Mouse (Mus musculus) spleen, postnatal 10 days (tissue): ENCODE data around the gene Snx14.
"Not testable (repeated sequence)": the region's sequence is repeated elsewhere in the genome, so short reads cannot be mapped to it uniquely, and the experiment has no call there.

Experiments
- DNase-seq, 2 experiments: peaks; one replicate each; pipeline ENCODE4 v3.0.0; 2021 to 2022; ENCODE audit warnings: low spot score in 2 of 2

Gene Snx14

DNA sequence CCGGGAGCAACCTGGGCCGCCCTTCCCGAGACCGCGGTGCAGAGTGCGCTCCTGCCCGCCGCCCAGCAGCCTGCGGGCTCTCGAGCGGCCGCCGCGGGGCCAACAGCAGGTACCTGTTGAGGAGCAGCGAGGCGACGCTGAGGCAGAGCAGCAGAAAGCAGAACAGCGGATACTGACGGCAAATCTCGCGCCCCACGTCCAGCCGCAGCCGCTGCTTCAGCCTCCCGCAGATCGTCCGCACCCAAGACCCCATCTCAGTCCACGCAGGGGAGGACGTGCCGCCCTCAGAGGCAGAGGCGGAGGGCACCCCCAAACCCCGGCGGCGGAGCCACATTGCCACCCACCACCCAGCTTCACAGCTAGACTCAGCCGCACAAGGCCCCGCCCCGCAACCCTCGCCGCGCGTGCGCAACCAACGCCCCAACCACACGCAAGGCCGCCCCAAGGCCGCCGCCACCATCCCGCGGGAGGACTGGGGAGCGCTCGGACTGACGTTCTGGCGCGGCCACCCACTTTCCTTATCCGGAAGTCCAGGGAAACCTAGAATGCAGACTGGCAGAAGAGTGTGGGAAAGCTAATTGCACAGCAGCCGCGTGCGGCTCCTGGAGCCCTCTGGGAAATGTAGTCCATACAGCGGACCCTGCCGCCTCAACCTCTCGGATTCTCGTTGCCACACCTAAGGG lies at the start of gene Snx14:
Gene Snx14, minus strand, starts transcription at position 404 of the 683 bp plus-strand sequence.
- peak; percentile 93 to 95 for DNase-seq

DNA sequence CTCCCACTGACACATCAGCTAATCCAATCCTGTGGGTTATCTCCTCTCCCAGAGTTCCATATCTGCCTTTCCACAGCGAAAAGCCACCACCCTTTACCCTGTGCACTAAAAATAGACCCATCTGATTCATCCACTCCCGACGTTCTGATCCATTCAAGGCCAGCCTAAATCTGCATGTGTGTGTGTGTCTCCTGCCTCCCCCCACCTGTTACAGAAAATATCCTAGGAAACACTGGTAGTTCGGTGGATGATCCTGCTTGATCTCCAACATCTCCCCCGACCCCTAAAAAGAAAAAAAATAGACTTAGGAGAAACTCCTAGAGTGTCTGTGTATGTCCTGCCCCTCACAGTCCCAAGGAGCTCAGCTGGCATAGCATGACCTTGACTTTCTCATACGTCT lies 45.8 kb upstream of the Snx14 start:
- no peak for DNase-seq

DNA sequence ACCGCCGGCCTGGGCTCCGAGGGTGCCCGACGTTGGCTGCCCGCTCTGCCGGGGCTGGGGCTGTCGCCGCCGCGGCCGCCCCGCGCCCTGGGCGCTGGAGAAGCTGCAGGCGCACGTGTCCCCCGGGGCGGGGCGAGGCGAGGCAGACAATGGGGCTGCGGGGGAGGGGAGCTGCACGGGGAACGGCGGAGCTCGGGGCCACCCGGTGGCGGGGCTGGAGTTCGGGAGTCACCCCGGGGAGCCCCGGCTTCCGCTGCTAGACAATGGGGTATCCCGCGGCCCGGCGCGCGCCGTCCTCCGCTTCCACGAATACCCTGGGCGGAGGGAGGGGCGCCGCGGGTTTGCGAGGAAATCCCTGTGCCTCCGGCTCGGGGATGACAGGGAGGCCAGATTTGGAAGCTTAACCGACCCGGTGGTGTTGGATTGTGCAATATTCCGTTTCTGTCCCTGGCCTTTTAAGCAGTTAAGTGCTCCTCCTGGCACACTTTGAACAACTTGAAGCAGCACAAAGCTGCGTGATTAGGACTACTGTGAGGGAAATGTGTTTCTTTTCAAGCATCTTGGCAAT lies 44.2 kb upstream of the Snx14 start:
- peak; percentile 70 to 83 for DNase-seq

DNA sequence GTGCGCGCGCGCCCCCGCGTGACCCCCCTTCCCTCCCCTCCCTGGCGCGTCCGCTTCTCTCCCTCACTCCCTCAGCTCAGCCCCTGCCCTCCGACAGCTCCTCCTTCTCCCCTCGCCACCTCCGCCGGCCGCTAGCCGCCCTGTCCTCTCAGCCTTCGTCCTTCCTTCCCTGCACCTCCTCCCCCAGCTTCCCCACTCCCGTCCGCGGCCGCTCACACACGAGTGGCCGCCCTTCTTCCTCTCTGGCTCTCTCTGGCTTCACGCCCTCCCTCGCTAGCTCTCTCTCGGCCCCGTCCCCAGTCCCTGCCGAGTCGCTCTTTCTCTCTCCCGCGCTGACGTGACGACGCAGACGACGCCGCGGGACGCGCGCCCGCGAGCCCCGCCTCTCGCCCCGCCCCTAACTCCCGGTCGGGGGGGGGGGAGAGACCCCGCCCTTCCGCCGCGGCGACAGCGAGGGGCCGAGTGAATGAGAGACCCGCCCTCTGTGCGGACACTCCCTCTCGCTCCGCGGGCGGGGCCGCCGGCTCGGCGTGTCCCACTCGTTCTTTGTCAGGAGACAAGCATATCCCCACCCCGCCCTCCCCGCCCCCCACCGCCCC lies 43.6 kb upstream of the Snx14 start, which contains the start of gene Syncrip:
Gene Syncrip, minus strand, starts transcription at position 345 of the 599 bp plus-strand sequence.
- peak; percentile 85 to 92 for DNase-seq

DNA sequence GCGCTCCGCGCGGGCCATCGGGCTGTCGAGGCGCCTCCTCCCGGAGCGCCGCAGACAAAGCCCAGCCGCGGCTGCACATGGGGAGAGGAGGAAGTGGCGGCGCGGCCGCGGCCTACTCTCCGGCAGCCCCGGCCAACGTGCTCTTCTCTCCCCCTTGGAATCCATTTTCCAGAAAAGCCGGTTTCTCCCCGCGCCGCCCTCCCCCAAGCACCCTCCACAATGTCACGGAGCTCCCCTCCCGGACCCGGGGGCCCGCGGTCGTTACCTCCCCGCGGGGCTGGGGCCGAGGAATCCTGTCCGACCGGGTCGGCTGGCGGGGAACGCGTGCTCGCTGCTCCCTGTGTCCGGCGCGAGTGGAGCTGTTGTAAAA lies 43.0 kb upstream of the Snx14 start:
- DNase-seq, result peak in 1 of 2 experiments; percentile 59

DNA sequence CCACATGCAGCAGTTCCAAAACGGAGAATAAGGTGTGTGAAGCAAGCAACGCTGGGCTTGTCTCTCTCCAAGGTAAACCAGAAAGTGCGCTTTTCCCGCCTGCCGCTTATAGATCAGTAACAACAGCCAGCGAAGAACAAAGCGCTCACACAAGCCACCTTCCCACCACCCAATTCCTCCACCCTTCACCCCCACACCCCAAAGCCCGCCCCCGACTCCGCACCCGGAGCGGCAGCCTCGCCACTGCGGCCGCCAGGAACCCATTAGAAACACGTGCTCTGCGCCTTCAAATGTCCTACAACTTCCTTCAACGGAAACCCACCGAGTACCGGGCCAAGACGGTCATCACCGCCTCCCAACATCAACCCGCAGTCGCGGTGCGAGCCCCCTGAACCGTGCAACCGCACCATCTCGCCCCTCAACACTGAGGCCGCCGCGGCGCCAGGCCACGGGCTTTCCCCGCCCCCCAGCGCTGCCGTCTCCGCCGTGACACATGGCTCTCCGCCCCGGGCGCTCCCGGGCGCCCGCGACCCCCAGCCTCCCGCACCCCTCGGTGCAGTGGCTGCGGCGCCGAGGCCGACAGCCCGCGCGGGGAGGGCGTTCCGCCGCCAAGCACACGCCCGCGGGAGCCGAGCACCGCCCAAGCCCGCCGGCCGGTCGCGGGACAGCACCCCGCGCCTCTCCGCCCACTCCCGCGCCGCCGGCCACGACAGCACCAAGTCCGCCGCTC lies 42.5 kb upstream of the Snx14 start:
- peak; percentile 59 to 65 for DNase-seq

DNA sequence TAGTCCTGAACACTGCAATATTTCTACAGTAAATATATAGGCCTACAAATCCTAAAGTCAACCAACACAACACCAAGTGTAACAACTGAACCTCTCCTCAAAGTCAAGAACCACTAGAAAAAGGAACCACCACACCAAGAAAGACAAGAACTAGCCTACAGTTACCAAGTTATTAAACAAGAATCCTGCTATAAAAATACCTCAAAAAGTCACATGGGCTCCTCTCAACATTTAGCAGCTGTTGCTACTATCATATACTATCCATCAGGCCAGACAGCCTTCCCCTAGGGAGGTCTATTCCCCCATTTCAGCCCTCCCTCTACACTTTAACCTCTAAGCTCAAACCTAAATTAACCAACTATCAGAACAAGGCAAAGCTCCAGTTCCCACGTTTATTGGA lies 41.4 kb upstream of the Snx14 start:
- DNase-seq, result no peak

DNA sequence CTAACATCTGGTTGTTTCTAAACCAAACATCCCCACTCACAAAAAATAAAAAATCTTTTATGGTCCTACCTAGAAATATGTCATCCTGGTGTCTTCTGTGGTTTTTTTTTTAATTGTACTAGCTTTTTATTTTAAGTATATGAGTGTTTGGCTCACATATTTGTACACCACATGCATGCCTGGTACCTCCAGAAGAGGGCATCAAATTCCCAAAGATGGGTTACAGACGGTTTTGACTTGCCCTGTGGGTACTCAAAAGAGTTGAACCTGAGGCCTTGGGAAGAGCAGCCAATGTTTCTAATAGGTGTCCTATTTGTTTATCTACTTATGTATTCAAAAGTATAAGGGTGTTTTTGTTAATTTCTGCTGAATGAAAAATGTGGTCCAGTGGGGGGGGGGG lies 37.4 kb upstream of the Snx14 start:
- DNase-seq, result no peak

DNA sequence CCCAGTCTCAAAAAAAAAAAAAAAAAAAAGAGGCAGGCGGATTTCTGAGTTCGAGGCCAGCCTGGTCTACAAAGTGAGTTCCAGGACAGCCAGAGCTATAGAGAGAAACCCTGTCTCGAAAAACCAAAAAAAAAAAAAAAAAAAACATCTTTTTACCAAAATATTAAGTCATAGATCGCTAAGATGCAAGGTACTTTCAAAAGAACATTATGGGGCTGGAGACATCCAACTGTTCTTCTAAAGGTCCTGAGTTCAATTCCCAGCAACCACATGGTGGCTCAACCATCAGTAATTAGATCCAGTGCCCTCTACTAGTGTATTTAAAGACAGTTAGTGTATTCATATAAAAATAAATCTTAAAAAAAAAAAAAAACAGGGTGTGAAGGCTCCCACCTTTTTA lies 22.3 kb upstream of the Snx14 start:
- DNase-seq, result not testable (repeated sequence)

DNA sequence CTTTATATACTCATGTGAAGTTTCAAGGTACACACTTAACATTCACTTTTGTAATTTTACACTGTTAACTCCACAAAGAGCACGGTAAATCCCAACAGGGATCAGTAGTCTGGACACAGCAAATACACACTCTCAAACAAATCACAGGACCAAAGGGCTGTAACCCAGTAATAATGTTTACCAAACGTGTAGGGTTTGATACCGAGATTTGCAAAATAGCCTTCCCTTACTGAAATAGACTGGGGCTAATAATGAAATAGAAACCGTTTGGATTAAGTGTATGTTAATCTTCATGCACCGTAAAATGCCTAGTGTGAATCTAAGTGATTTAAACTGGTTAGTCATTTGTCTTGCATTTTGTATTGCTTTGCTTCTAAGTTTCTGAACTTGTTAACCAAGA lies 1.2 kb upstream of the Snx14 start:
- no peak for DNase-seq

DNA sequence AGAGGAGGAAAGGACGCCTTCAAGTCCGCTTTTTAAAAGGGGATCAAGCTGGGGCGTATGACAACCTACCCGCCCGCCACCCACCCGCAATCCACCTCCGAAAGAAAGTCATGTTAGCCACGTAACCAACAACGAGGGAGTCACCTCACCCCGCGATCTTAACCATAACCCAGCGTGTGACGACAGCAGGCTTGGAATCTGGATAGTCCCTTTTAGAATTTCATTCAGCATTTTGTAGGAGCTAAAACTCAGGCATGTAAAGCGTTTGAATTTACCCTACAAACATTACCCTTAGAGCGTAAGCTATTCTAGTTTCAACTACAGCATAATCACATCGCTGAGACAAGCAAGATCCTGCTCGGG lies 461 bp upstream of the Snx14 start:
- no peak for DNase-seq

DNA sequence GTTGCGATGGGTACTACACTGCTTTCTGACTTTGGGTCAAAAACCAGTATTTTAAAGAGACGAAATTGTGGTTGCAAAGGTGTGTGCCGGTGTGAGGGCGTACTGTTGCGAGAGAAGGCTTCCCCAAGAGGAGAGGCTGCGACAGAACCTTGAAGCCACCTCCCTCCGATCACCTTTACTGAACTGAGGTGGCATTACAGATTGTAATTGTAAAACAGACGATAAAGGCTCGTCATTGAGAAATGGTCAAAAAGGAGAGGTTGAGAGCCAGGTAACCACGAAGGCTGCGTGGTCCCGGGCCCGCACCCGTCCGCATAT lies 562 bp downstream of the Snx14 start:
- DNase-seq, result no peak

DNA sequence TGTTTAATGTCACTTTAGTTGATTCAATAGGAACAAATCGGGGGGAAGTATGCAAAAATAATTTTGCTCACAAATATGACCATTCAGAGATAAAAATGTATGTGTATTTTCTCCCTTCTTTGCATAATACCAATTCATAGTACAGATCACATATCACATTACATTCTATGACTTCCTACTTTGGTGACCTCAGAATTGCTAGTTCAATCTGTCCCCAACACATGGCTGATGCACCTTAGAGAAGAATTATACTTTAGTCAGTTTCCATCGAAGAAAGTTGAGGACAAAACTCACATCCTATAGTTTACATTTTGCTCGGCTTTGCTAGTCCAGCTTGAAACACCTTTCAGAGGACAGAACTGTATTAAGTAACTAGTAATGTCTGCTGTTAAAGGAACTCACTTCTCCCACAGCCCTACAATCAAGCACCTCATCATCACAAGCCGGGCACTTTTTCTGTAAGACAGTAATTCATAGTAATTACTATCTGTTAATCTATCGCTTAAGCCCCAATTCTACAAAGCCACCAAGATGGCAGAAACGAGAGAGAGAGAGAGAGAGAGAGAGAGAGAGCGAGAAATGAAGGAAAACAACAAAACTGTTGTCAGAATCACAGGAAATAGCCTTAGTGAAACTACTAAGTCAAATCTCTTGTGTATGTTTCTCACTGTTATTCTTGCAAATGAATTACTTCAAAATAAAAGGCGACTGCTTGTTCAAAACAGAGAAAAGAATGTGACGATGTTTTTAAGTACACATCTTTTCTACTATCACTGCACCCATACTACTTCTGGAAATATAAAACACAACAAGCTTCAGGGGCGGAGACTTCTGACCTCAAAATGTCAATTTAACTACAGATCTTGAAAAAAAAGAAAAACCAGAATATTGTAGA lies 1.2 kb downstream of the Snx14 start:
- DNase-seq, result no peak

DNA sequence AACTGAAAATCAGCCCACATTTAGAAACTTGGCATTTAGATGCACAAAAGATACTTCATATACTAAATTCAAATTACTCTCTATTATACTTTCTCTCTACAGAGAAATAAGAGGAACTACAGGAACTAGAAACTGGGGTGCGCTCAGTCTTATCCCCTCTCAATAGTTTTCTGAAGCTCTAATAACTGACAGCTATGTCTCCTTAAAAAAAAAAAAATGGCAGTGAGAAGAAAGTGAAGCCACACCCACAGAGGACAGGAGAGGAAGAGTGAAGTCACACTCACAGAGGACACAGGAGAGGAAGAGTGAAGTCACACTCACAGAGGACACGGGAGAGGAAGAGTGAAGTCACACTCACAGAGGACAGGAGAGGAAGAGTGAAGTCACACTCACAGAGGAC lies 14.4 kb downstream of the Snx14 start:
- no peak for DNase-seq

DNA sequence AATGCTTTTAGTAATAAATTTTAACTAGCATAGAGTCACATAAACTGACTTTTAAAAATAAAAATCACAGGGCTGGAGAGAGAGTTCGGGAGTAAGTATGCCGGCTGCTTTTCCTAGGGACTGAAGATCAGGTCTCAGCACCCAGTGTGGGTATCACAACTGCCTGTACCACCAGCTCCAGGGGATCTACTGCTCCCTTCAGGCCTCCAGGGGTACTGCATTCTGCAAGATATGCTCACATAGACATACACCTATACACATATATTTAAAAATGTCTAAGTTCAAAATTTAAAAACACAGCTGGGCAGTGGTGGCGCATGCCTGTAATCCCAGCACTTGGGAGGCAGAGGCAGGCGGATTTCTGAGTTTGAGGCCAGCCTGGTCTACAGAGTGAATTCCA lies 16.3 kb downstream of the Snx14 start:
- peak in 1 of 2 experiments; percentile 17 for DNase-seq

DNA sequence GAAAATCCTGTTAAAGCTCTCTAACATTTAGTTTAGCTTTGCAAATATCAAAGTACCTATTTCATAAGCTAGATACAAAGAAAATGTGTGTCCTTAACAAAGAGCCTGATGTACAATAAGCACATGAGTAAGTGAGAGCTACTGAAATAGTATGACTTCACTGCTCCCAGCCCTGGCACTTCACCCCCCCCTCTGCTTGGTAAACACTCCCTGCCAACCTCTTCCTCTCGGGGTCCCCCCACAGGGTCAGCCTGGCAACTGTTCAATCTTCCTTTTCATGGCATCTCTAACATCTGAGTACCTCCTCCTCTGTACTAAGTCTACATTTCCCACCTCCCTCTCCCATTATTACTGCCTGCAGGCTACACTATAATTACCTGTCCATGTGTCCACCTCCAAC lies 22.0 kb downstream of the Snx14 start:
- no peak for DNase-seq

DNA sequence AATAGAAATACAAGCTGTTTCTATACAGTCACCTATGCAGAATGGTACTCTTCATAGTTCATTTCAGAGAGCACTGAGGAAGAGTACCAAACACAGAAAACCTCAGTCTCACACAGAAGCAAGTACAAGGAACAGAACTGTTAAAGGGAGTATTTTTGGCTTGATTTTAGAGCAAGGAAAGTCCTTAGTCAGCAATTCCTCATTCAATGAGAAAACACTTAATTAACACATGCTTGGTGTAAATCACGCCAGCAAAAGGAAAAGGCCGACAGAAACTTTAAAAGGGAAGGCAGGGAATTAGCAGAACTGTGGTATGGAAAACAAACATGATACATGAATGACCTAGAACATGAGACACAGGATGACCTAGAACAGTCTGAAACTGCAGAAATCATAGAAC lies 28.8 kb downstream of the Snx14 start:
- DNase-seq, result no peak

DNA sequence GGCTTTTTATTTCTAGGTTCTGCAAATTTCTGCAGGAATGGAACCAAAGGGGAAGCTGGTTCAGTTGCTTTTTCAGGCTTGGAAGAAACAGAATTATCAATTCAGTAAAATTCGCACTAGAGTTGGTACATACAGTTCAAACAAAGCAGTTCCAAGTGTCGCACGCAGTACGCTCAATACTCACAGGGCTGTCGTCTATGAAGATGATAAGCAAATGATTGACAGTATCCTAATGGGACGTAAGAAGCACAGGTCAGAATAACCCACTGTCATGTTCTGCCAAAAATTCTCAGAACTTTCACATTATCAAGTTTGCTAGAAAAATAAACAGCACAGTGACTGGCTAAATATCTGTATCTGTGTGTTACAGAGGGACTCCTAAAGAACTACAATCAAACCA lies 34.2 kb downstream of the Snx14 start:
- no peak for DNase-seq

DNA sequence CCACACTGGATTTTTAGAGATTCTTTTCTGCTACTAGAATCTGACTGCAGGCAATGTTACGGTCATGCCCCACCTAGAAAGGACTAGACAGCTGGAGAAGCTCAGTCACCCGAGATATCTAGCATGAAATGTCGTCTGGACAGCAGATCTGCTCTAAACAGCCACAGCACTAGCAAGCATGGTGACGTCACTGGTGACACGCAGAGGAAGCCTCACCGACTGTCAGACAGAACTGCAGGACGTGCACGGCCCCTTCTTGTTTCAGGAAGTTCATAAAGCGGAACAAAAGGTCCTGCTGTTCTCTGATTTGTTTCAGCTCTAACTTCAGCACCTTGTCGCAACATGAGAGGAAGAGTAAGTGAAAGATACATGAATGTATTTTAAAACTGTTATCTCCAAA lies 34.7 kb downstream of the Snx14 start:
- DNase-seq, result peak; percentile 20 to 72

DNA sequence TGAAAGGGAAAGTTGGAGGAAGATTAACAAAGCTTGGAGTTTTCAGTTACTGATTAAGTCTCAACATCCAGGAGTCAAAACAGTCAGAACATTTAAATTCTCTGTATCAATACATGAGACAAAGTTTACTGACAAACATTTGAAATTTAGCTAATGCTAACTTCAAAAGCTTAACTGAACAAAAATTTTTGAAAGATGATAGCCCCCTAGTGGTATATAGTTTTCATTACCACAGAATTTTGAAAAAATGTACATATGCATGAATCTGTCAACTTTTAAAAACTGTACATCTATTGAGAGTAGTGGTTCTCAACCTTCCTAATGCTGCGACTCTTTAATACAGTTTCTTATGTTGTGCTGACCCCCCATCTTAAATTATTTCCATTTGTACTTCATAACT lies 40.3 kb downstream of the Snx14 start:
- no peak for DNase-seq

DNA sequence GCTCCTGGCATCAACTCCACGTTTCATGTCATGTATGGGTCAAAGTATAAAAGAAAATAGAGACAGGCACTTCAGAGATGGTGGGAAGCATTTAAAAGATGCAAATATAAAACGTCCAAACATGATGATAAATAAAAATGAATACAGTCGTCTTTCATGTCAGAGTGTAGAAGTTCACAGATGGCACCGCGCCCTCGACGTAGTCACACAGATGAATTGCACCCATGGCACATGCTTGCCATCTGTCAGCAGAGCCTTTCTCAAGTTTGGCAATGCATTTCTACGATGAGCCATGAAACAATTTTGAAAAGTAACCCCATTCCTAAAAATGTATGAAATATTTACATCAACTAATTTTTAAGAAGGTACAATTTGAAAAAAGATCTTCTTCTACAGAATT lies 43.9 kb downstream of the Snx14 start:
- no peak for DNase-seq

DNA sequence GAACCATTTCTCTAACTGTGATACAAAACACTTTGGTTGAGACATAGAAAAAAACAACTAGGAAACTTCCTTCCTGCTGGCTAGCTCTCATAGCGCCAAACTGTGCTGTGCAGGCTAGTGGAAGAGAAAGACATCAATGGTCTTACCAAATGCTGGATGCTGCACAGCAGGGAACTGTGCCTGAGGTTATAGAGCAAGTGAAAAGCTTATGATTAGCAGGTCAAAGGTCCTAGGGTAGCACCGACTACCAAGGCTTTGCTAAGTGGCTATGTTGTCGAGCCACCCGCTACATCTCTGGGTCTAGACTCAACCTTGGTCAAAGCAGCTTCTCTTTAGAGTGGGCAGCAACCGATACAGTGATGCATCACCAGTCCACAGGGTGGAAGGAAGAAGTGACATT lies 49.9 kb downstream of the Snx14 start:
- no peak for DNase-seq
